Mouse (Mus musculus): ENCODE data around the gene Cbx3. TPM values are rescaled to one million over a fixed set of nuclear protein-coding genes. Genes with fewer than 3 reads are reported as not detected.

Gene Cbx3
- polyA plus RNA-seq (2016; fragmentation: Nextera tagmentation; extraction: Ambion mirVana): 639 and 665 TPM in 2 replicates

DNA sequence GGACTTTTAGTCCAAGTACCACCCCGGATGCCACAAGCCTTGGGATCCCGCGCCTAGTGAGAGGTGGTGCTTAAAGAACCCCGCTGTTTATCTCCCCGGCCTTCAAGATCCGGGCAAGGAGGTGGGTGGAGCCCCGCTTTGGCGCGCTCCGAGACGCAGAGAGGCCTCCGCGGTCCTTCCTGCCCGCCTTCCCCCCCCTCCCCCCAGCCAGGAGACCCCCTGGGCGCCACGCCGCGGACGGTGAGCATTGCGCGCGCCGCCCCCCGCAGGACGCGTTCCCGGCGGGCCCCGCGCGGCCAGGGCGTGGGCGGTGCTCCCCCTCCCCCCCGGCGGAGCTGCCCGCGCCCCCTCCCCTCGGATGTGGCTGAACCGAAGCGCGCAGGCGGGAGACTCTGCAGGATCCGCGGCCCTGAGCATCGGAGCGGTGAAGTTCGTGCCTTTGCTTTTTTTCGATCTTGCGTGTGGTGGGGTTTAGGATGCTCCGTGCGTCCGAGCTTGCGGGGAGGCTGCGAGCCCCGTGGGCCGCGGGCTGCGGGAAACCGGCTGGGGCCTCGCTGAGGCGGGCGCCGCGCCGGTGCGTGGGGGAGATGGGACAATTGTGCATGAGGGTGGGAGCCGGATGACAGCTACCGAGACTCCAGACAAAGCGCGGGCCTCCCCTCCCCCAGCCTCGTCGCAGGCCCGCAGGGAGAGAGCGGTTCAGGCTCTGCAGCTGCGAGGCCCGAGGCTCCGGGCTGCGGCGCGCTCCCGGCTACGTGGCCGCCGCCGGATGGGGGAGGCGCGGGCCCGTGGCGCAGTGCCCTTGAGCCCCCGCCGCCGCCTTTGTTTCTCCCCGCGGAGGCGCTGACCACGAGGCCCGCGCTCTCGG, at the start of gene Cbx3:
Cbx3 (plus strand) TSS at position 50 of the 868 bp plus-strand sequence.
- Histone ChIP-seq H3K4me1 (peaks cover 32% of the 10 kb centered on the region), H3K9me3 (replicated peaks) (no peaks in the 10 kb centered on the region), H3K27me3 (ENCODE audit: low read depth, poor library complexity, severe bottlenecking) (no peaks in the 10 kb centered on the region), H3K36me3 (peaks cover 61% of the 10 kb centered on the region), H3K4me3 (peak within 1 kb of the TSS; percentile 97), H3K27ac (peak within 1 kb of the TSS; percentile 99)
- peak; percentile 95 for DNase-seq (ENCODE audit: low spot score)
- under 1% methylated on average over 95 of the region's 99 CpGs for WGBS

DNA sequence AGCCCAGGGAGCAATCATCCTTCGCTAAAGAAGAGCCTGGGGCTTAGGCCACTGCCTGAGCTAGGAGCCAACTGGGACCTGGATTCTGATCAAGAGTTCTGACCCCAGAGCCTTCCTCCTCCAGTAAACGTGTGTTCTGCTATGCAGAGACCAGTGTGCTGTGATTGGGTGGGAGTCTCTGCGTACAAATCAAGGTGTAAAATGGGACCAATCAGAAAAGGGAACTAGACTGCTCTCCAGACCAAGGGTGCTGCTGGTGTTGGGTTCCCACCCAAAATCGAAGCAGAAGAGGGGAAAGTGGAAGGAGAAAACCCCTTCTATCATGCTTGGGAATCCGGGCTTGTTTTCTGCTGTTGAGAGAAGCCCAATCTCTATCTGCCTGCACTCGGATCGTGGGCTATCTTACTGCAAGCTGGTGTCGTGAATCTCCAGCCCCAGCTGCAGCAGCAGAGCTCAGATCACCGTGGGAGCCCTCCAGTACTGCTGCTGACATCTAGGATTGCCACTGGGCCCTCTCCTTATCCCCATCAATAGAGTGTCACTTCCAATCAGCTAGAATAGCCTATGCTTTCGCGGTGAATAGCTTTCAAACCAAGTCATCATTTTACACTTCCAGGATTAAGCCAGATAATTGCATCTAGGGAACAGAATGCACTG, 46.6 kb upstream of the Cbx3 start:
- no peaks in the 10 kb centered on the region for H3K27me3 ChIP-seq (ENCODE audit: low read depth, poor library complexity, severe bottlenecking)
- H3K27ac ChIP-seq: no peak overlapping the region
- H3K4me3 ChIP-seq: no peak overlapping the region
- no peaks in the 10 kb centered on the region for H3K36me3 ChIP-seq
- no peaks in the 10 kb centered on the region for H3K4me1 ChIP-seq
- 54% methylated on average over 11 of the region's 11 CpGs for WGBS
- no peaks in the 10 kb centered on the region for H3K9me3 ChIP-seq (replicated peaks)
- DNase-seq (ENCODE audit: low spot score): no peak

DNA sequence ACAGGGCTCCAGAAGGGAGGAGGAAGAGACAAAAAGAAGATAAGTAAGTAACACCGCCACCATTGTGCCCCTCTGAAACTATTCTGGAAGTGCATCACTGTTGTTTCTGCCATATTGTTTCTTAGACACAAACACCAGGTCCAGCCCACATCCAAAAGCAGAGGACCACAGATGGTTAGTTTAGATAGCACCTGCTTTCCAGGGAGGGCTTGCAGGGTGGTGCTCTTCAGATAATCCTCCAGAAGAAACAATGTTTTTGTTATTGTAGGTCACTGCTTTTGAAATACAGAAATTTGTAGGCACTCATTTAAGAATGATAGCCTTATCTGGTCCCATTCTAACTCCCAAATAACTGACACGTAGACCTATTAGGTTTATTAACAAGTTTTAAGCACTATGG, 45.6 kb upstream of the Cbx3 start:
- DNase-seq (ENCODE audit: low spot score): no peak
- H3K36me3 ChIP-seq: no peaks in the 10 kb centered on the region
- no peaks in the 10 kb centered on the region for H3K27me3 ChIP-seq (ENCODE audit: low read depth, poor library complexity, severe bottlenecking)
- no peak overlapping the region for H3K4me3 ChIP-seq
- no peaks in the 10 kb centered on the region for H3K9me3 ChIP-seq (replicated peaks)
- H3K27ac ChIP-seq: no peak overlapping the region
- 90% methylated on average over 2 of the region's 2 CpGs for WGBS
- H3K4me1 ChIP-seq: no peaks in the 10 kb centered on the region

DNA sequence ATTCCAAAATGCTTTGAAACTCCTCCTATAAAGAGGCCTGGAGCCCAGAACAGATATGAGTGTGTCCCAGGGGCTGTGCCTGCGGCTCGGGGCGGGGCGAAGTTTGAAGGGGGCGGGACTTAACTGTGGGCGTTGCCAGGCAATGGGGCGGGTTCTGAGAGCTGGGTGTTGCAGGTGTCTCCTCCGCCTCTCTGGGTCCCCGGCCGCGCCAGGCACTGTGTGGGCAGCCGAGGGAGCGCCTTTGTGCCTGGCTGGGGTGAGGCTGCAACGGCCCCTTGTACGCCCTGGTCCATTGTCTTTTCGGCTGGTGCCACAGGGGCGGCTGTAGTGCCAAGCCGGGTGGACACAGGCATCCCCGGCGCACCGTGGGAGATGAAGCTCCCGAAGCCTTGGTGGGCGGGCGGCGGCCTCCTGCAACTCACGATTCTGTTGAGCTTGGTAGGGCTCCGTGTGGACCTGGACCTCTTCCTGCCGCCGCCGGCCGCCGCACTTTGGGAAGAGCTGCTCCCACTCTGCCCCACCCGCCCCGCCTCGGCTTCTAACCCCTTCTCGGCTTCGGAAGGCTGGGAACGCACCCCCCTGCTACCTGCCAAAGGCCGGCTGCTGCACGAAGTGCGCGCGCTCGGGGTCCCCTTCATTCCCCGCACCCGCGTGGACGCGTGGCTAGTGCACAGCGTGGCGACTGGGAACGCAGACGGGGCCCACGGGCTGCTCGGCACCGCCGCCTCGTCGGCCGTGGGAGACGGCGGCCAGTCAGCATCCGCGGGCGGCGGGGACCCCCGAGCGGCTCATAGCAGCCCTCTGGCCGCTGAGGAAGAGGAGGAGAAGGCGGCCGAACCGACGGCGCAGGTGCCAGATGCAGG, 37.4 kb upstream of the Cbx3 start, which contains the start of gene Nfe2l3:
Nfe2l3 (plus strand) TSS at position 136 of the 863 bp plus-strand sequence.
- H3K4me1 ChIP-seq: peaks cover 26% of the 10 kb centered on the region

DNA sequence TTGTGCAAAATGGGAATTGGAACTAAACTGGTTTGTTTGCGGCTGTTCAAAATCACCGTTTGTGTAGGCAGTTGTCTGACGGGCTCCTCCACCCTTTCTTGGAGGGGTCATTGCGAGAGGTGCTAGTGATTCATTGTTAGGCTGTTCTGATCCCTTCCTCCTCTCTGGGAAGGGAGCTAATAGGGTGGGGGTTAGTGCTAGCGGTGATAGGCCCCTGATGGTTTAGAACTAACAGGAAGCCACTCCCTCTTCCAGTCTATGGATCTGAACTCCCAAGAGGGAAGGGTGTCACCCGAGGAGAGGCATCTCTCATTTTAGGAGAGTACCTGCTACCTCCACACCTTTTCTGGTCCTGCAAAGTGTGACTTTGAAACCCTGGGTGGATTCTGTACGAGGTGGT, 35.9 kb upstream of the Cbx3 start:
- peaks cover 26% of the 10 kb centered on the region for H3K4me1 ChIP-seq
- no peak overlapping the region for H3K4me3 ChIP-seq
- H3K27ac ChIP-seq: no peak overlapping the region
- no peaks in the 10 kb centered on the region for H3K36me3 ChIP-seq
- peaks cover 69% of the 10 kb centered on the region for H3K27me3 ChIP-seq (ENCODE audit: low read depth, poor library complexity, severe bottlenecking)
- WGBS: 26% methylated on average over 7 of the region's 7 CpGs
- H3K9me3 ChIP-seq (replicated peaks): no peaks in the 10 kb centered on the region
- DNase-seq (ENCODE audit: low spot score): no peak

More for the DNA sequence above, 37.4 kb upstream of the Cbx3 start, which contains the start of gene Nfe2l3:
- 1% methylated on average over 74 of the region's 74 CpGs for WGBS
- Histone ChIP-seq H3K27me3 (ENCODE audit: low read depth, poor library complexity, severe bottlenecking) (peaks cover 69% of the 10 kb centered on the region), H3K9me3 (replicated peaks) (no peaks in the 10 kb centered on the region), H3K4me3 (peak within 1 kb of the TSS; percentile 60), H3K27ac (peak within 1 kb of the TSS; percentile 50), H3K36me3 (no peaks in the 10 kb centered on the region)
- DNase-seq (ENCODE audit: low spot score): peak; percentile 82

DNA sequence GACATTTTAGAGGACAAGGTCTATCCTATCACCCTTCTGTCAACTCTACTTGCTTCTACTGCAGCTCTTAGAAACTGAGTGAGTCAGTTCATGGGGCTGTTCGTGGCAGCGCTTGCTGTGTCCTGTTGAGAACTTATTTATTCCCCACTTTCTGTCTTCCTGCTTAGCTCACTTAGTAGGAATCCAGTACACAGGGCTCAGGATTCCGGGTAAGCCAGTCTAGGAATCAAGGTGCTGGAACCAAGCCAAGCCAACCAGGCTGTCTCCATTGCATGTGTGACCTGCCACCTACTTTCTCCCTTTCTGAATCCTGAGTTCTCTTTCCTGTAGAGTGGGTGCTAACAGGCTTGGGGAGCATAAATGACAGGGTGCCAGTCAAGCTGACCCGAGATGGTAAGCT, 32.5 kb upstream of the Cbx3 start:
- H3K27me3 ChIP-seq (ENCODE audit: low read depth, poor library complexity, severe bottlenecking): peaks cover 45% of the 10 kb centered on the region
- no peaks in the 10 kb centered on the region for H3K9me3 ChIP-seq (replicated peaks)
- H3K36me3 ChIP-seq: no peaks in the 10 kb centered on the region
- 93% methylated on average over 4 of the region's 4 CpGs for WGBS
- H3K4me1 ChIP-seq: peaks cover 15% of the 10 kb centered on the region
- no peak overlapping the region for H3K4me3 ChIP-seq
- DNase-seq (ENCODE audit: low spot score): no peak
- no peak overlapping the region for H3K27ac ChIP-seq

DNA sequence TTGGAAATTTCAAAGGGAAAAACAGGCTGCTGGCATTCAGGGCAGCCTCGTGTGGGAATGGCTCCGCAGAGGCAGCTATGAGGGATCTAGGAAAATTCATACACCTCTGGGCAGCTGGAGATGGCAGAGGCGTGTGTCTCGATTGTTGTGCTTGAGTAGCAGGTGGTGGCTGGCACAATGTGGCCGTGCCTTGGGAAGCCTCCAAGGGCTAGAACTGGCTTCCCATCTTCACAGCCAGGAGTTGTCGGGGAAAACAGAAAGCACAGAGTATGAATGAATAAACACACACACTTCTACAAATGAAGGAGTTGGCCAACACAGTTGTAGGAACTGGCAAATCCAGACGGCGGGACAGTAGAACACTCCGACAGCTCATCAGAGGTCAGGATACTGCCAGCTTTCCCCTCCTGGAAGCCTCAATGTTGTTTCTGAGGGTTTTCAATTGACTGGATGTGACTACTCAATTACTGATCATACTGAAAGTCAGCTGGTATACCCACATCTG, 31.3 kb upstream of the Cbx3 start:
- DNase-seq (ENCODE audit: low spot score): no peak
- no peaks in the 10 kb centered on the region for H3K36me3 ChIP-seq
- peaks cover 6% of the 10 kb centered on the region for H3K4me1 ChIP-seq
- no peak overlapping the region for H3K27ac ChIP-seq
- no peaks in the 10 kb centered on the region for H3K9me3 ChIP-seq (replicated peaks)
- 92% methylated on average over 9 of the region's 9 CpGs for WGBS
- no peak overlapping the region for H3K4me3 ChIP-seq
- H3K27me3 ChIP-seq (ENCODE audit: low read depth, poor library complexity, severe bottlenecking): peaks cover 33% of the 10 kb centered on the region

DNA sequence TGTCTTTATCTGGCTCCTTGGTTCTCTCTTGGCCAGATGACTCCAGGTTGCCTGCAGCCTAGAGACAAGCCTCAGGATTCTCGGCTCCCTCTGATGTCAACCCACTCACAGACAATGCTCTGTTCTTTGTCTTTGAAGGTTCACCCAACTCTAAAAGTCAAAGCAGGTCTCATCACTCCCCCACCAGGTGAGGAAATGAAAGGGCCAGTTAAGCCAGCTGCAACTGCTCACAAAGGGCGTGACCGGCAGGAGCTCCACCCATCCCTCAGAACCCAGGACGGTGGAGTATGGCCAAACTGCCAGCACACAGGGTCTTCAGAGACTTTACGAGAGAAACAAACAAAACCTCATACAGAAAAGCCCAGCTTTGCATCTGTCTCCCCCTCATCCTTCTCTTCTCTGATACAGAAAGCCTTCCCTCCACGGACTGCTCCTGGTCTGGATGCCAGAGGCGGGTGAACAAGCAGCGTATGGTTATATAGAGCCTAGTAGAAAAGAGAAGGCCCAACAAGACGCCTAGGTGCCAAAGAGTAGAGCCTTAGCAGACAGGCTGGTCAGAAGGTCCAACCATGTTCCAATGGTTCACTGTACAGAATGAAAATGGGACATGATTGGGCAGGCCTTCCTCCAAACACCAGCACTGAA, 27.8 kb upstream of the Cbx3 start:
- Histone ChIP-seq H3K4me1 (peaks cover 6% of the 10 kb centered on the region), H3K27ac (no peak overlapping the region), H3K36me3 (no peaks in the 10 kb centered on the region), H3K27me3 (ENCODE audit: low read depth, poor library complexity, severe bottlenecking) (peaks cover under 1% of the 10 kb centered on the region; the same call in 1 of the 2 replicates), H3K4me3 (no peak overlapping the region), H3K9me3 (replicated peaks) (no peaks in the 10 kb centered on the region)
- no peak for DNase-seq (ENCODE audit: low spot score)
- 48% methylated on average over 9 of the region's 9 CpGs for WGBS

DNA sequence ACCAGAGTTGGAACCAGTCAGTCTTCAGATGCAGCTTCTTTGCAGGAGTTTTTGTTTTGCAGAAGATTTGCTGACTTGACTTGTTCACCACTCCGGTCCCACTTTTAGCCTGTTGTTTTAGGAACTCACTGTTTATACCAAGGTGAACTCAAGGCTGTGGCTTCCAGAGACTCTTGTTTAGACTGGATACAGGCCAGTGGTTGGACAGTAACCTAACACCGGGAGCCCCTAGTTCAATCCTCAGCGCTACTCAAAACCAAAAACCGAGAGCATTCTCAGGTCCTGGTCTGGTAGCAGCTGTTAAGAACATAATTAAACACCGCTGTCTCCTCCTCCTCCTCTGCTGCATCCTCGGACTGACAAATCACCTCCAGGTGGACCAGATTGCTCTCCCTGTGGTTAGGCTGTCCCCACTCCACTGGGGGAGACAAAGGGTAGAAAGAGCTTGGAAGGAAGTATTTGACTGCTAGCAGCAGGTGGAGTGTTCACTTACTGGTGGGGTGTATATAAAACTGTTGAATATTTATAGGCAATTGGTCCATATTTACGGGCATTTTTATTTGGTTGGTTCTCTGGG, 17.1 kb upstream of the Cbx3 start:
- peaks cover 6% of the 10 kb centered on the region for H3K36me3 ChIP-seq
- H3K9me3 ChIP-seq (replicated peaks): no peaks in the 10 kb centered on the region
- peak; percentile 30 for DNase-seq (ENCODE audit: low spot score)
- no peak overlapping the region for H3K4me3 ChIP-seq
- 62% methylated on average over 7 of the region's 7 CpGs for WGBS
- peaks cover 14% of the 10 kb centered on the region for H3K4me1 ChIP-seq
- no peak overlapping the region for H3K27ac ChIP-seq
- no peaks in the 10 kb centered on the region for H3K27me3 ChIP-seq (ENCODE audit: low read depth, poor library complexity, severe bottlenecking)

DNA sequence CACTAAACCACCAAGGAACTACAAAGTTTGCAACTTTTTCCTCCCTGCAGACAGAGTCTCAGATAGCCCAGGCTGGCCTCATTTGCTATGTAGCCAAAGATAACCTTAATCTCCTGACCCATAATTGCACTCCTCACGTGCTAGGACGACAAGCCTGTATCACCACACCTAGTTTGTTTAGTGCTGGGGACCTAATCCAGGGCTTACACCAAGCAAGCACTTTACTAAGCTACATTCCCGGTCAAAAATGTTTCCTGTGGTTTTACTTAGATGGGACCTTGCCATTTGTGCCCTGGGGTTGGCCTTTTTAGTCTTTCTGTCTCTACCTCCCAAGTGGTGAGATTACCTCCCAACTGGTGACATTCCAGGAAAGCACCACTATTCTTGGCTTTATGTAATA, 15.2 kb upstream of the Cbx3 start:
- 69% methylated on average over 3 of the region's 3 CpGs for WGBS
- Histone ChIP-seq H3K36me3 (peaks cover 23% of the 10 kb centered on the region), H3K4me3 (no peak overlapping the region), H3K27me3 (ENCODE audit: low read depth, poor library complexity, severe bottlenecking) (no peaks in the 10 kb centered on the region), H3K27ac (no peak overlapping the region), H3K9me3 (replicated peaks) (no peaks in the 10 kb centered on the region), H3K4me1 (peaks cover 10% of the 10 kb centered on the region)
- DNase-seq (ENCODE audit: low spot score): peak; percentile 28

DNA sequence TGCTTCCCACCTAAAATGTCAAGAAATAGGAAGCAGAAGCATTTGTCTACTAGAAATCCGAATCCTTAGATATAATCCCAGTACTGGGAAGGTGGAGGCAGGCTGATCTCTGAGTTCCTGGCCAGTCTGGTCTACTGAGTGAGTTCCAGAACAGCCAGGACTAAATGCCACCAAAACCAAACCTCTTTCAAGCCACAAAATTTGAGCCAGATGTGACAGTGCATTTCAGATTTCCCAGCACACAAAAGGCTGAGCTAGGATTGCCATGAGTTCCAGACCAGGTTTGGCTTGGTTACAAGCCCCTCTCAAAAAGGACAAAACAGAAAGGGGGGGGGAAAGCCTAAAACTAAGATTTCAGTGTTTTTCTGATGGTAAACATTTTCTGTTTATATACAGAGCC, 14.0 kb upstream of the Cbx3 start:
- no peak overlapping the region for H3K4me3 ChIP-seq
- peaks cover 35% of the 10 kb centered on the region for H3K36me3 ChIP-seq
- WGBS: 78% methylated on average over 1 of the region's 1 CpGs
- no peak overlapping the region for H3K27ac ChIP-seq
- H3K9me3 ChIP-seq (replicated peaks): no peaks in the 10 kb centered on the region
- no peaks in the 10 kb centered on the region for H3K27me3 ChIP-seq (ENCODE audit: low read depth, poor library complexity, severe bottlenecking)
- DNase-seq (ENCODE audit: low spot score): peak; percentile 27
- peaks cover 9% of the 10 kb centered on the region for H3K4me1 ChIP-seq

DNA sequence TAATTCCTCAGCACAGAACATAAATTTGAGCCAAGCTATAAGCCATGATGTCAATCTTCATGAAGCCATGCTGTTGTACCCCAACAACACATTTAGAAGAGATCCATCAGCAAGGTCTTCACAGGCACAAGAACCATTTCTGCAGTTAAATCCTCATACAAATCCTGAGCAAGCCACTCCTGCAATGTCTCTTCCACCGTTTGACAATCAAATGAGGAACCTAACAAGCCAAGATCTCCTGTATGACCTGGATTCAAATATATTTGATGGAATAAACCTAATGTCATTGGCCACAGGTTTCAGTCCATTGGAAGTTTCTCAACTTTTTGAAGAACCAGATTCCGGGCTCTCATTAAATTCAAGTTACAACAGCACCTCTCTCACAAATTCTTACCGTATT, 12.9 kb upstream of the Cbx3 start:
- Histone ChIP-seq H3K9me3 (replicated peaks) (no peaks in the 10 kb centered on the region), H3K27me3 (ENCODE audit: low read depth, poor library complexity, severe bottlenecking) (no peaks in the 10 kb centered on the region), H3K4me3 (no peak overlapping the region), H3K4me1 (peaks cover 9% of the 10 kb centered on the region), H3K36me3 (peaks cover 46% of the 10 kb centered on the region), H3K27ac (no peak overlapping the region)
- 84% methylated on average over 3 of the region's 3 CpGs for WGBS
- DNase-seq (ENCODE audit: low spot score): peak; percentile 20

Measured in limb, embryonic 10.5 days (tissue).